Mouse (Mus musculus) left cerebral cortex, postnatal 14 days (tissue): Measurements from ENCODE around the gene Eral1. TPM values are rescaled to one million over a fixed set of nuclear protein-coding genes. Genes with fewer than 3 reads are reported as not detected.
A peak's percentile ranks its signal among the peaks of the same experiment; 100 is the strongest.

Experiments
- DNase-seq, 2 experiments: peaks; one replicate each; pipeline ENCODE4 v3.0.0; 2021 to 2022; ENCODE audit warnings: low spot score in 2 of 2, mixed read lengths in 1 of 2
- intact Hi-C: fragments of 180-260 bp; cut with DNase I; formaldehyde crosslinking; loops from one replicate; pipeline ENCODE4 v1.15.1; 2025
- long read RNA-seq, 2 experiments: library from polyadenylated mRNA; stranded (forward); transcript quantifications; one replicate each; pipeline ENCODE4 v2.0.0; 2021
- total RNA-seq, 2 experiments: library from RNA; stranded (reverse); gene quantifications; 2 replicates each; pipeline ENCODE4 v1.2.3; 2021

Eral1 gene
- 10 to 100 TPM; 18.9 to 19.5 TPM for total RNA-seq
- long read RNA-seq, experiment 1, transcript Eral1-201 (10 exons, 2,014 nt): major isoform, 16 of 23 reads
- long read RNA-seq, experiment 1, partial matches to known transcripts: 2 of 23 reads
- long read RNA-seq, experiment 1, other reads (novel, unspliced or antisense): 3 of 23 reads
- long read RNA-seq, experiment 2, transcript Eral1-201 (10 exons, 2,014 nt): major isoform, 20 of 26 reads
- long read RNA-seq, experiment 2, partial matches to known transcripts: 2 of 26 reads
- long read RNA-seq, experiment 2, other reads (novel, unspliced or antisense): 2 of 26 reads

- DNase-seq: peak; percentile 81 to 90
- intact Hi-C loops: loop anchor here (5.0 kb wide), 1 partner anchor 72 kb away; no protein-coding TSS in a partner anchor
Observed at GRCm38 (mm10) chr11:78079961-78080921, at the start of gene Eral1. Gene Eral1 (minus strand): TSS chr11:78080383.

- no peak for DNase-seq
- intact Hi-C loops: no loop called here
Observed at GRCm38 (mm10) chr11:78129458-78129857, 49.3 kb upstream of the Eral1 start.

GRCm38 (mm10) chr11:78126739-78127138 is 46.6 kb upstream of the Eral1 start:
- no peak for DNase-seq
- intact Hi-C loops: no loop called here

- no peak for DNase-seq
- intact Hi-C loops: no loop called here
Observed at GRCm38 (mm10) chr11:78125691-78126090, 45.5 kb upstream of the Eral1 start.

GRCm38 (mm10) chr11:78123782-78124181 is 43.6 kb upstream of the Eral1 start:
- intact Hi-C loops: no loop called here
- DNase-seq: no peak

GRCm38 (mm10) chr11:78122815-78123214 is 42.6 kb upstream of the Eral1 start:
- no peak for DNase-seq
- intact Hi-C loops: no loop called here

GRCm38 (mm10) chr11:78121176-78121575 is 41.0 kb upstream of the Eral1 start:
- intact Hi-C loops: no loop called here
- DNase-seq: no peak

GRCm38 (mm10) chr11:78119898-78120297 is 39.7 kb upstream of the Eral1 start:
- DNase-seq: no peak

GRCm38 (mm10) chr11:78118467-78118866 is 38.3 kb upstream of the Eral1 start:
- intact Hi-C loops: no loop called here
- no peak for DNase-seq

More at GRCm38 (mm10) chr11:78119898-78120297, 39.7 kb upstream of the Eral1 start:
- intact Hi-C loops: no loop called here

- intact Hi-C loops: no loop called here
- DNase-seq: no peak
Observed at GRCm38 (mm10) chr11:78116146-78116410, 35.9 kb upstream of the Eral1 start.

GRCm38 (mm10) chr11:78115367-78116145 is 35.4 kb upstream of the Eral1 start:
- peak; percentile 93 to 96 for DNase-seq
- intact Hi-C loops: no loop called here

- intact Hi-C loops: no loop called here
- no peak for DNase-seq
Observed at GRCm38 (mm10) chr11:78114676-78115366, 34.6 kb upstream of the Eral1 start.

- peak in 1 of 2 experiments; percentile 22 for DNase-seq
- intact Hi-C loops: no loop called here
Observed at GRCm38 (mm10) chr11:78113616-78114015, 33.4 kb upstream of the Eral1 start.

- intact Hi-C loops: no loop called here
- no peak for DNase-seq
Observed at GRCm38 (mm10) chr11:78104501-78104900, 24.3 kb upstream of the Eral1 start.

GRCm38 (mm10) chr11:78102958-78103747 is 23.0 kb upstream of the Eral1 start:
- intact Hi-C loops: no loop called here
- no peak for DNase-seq

- intact Hi-C loops: no loop called here
- DNase-seq: no peak
Observed at GRCm38 (mm10) chr11:78102142-78102541, 22.0 kb upstream of the Eral1 start.

GRCm38 (mm10) chr11:78100746-78101145 is 20.6 kb upstream of the Eral1 start:
- intact Hi-C loops: no loop called here
- DNase-seq: no peak

GRCm38 (mm10) chr11:78097077-78097476 is 16.9 kb upstream of the Eral1 start:
- no peak for DNase-seq
- intact Hi-C loops: loop anchor here (5.0 kb wide), 1 partner anchor 50 kb away; no protein-coding TSS in a partner anchor
